Mouse (Mus musculus) adrenal gland, postnatal 36 days (tissue): Measurements from ENCODE around the gene Map2k1. TPM values are rescaled to one million over a fixed set of nuclear protein-coding genes. Genes with fewer than 3 reads are reported as not detected.
A peak's percentile ranks its signal among the peaks of the same experiment; 100 is the strongest.

Experiments
- DNase-seq, 2 experiments: peaks; one replicate each; pipeline ENCODE4 v3.0.0; 2021; ENCODE audit warnings: mixed read lengths in 1 of 2
- total RNA-seq, 2 experiments: library from RNA; stranded (reverse); gene quantifications; 2 replicates each; pipeline ENCODE4 v1.2.3; 2021

Map2k1 gene
- total RNA-seq, 2 experiments from 2014 or later: 80.4 to 91.1 TPM

DNA sequence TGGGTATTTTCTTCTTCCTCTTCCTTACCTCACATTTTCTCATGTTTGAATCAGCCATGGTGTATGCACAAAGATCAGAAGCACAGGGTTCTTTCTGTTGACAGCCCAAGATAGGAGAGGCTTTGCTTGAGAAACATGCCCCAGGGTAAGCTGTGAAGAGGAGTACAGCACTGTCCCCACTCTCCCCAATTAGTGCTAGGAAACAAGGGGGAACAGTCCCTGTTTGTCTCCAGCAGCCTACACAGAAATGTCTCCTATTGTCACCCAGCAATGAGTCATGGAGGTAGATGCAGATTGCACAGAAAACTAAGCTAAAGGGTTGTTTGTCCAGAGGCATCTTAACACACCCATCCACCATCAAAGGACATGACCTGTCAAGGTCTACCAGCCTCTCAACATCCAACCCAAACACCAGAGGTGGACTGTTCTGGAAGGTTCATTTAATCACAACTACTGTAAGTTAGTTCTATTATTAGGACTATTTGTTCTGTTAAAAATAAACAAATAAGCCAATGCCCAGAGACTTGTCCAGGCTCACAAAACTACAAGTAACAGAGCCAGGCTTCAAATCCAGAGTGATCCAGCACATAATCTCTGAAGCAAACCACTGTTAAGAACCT lies 3.2 kb downstream of the Map2k1 start:
- DNase-seq: no peak

GRCm38 (mm10) chr9:64249371-64249770 lies 4.1 kb downstream of the Map2k1 start:
- DNase-seq: no peak

DNA sequence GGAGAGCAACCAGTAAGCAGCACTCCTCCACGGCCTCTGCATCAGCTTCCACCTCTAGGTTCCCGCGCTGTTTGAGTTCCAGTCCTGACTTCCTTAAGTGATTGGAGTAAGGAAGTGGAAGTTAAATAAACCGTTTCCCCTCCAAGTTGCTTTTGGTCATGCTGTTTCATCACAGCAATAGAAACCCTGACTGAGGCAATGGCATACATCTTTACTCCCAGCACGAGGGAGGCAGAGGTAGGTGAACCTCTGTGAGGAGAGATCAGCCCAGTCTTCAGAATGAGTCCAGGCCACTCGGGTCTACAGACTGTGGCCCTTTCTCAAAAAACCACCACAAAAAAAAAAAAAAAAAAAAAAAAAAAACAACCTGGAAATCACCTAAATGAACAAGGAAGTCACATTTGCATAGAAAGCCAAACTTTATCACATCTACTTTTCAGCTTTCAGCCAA lies 11.0 kb downstream of the Map2k1 start:
- DNase-seq: peak in 1 of 2 experiments; percentile 5

- peak in 1 of 2 experiments; percentile 14 for DNase-seq
Measured at GRCm38 (mm10) chr9:64240681-64241080, 12.8 kb downstream of the Map2k1 start.

DNA sequence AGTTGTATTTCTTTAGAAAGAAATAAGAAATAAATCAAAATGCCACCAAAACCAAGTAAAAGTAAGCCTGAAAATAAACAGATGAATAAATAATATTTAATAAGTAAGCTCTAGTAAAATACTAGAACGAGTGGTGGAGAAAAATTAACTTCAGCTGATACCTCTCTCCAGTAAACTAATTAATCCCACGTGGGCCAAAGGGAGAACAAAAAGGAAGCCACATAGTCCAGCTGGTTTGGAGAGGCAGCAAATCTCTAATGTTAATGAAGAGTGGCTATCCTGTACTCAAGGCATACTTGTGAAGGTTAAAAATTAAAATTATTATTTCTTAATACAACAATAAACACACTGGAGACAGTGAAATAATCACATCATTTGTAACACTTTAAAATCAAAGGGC lies 13.3 kb downstream of the Map2k1 start:
- no peak for DNase-seq

GRCm38 (mm10) chr9:64236056-64236455 lies 17.4 kb downstream of the Map2k1 start:
- no peak for DNase-seq

GRCm38 (mm10) chr9:64234768-64235435 lies 18.5 kb downstream of the Map2k1 start, which contains the start of gene Uchl4:
Uchl4 (plus strand) TSS chr9:64235201.
- DNase-seq: no peak

GRCm38 (mm10) chr9:64233656-64234055 lies 19.8 kb downstream of the Map2k1 start:
- no peak for DNase-seq

DNA sequence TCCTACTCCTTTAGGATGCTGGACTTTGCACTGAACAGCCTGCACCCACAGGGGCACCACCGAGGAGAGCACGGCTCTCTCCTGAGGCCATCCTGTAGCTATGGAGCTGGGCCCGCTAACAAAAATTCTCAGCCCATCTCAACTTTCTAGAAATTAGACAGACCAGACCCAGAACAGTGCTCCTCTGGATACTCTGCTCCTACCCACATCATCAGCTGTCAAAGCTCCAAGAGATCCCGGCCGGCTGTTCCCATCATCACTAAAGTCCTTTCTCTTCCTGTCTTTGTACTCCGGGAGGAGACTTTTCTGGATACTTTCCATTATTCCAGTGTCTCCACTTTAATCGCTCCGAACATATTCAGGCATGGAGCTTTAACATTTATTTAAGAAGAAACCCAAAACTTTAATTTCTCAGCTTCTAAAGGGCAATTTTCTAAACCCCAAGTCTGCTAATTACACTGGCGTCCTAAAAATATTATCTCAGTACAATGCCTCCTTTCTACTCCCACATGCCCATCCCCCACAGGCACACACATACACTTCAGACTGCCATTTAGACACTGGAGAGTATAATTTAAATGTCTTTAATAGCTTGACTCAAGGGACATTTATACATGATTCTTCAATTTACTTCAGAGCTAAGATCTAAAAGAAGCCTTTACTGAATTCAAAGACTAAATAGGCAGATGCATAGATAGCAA lies 21.0 kb downstream of the Map2k1 start:
- peak in 1 of 2 experiments; percentile 10 for DNase-seq

DNA sequence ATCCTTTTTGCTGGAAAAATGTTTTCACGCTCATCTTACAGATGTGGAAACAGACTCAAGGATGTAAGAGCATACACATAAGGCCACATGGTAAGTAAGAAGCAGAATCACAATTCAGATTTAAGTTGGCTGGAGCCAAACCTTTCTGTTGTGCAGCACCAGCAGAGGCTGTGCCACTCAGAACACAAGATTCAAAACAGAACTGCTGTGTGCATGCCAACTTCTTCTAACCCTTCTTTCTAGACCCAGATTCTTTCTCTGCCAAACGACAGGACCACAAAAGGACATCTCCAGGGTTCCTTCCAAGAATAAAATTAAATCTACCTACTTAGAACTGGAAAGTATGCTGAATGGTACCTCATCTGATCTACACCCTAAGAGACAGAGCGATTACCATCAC lies 21.8 kb downstream of the Map2k1 start:
- DNase-seq: no peak

DNA sequence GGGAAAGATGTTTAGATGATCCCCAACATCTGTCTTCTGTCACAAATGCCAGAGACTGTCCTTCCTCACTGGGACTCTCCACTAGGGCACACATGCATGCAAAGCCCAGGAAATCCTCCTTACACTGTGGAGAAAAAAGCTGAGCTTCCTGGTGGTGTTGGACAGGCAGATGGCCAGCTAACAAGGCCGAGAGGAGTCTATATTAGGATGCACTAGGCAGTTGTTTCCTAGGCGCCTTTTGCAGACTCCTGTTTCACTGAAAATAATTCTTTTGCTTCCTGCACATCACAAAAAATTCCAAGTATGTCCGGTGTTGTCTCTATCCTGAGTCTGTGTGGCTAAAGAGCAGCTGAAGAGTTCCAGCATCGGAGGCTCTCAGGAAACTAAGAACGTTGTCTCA lies 22.3 kb downstream of the Map2k1 start:
- DNase-seq: peak in 1 of 2 experiments; percentile 7

- no peak for DNase-seq
Measured at GRCm38 (mm10) chr9:64228972-64229371, 24.5 kb downstream of the Map2k1 start.

DNA sequence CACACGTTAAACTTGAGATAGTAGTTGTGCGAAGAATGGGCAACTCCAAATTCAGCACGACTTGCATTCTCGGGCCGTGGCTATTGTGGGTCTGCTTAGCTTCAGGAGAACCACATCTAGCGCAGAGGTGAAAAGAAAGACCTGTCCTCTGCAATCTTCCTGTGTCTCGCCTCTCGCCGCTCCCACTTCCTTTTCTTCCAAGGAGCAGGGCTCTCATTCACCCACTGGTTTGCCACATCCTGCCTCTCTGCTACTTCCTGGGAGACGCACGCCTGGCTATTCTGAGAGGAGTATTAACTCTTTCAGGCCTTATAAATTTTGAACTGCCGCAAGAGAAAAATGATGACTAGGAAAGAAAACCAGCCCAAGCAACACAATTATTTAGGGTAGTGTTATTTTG lies 25.7 kb downstream of the Map2k1 start:
- no peak for DNase-seq

GRCm38 (mm10) chr9:64225805-64226204 lies 27.6 kb downstream of the Map2k1 start:
- DNase-seq: no peak

GRCm38 (mm10) chr9:64222098-64222497 lies 31.3 kb downstream of the Map2k1 start:
- DNase-seq: no peak

- DNase-seq: no peak
Measured at GRCm38 (mm10) chr9:64221480-64221879, 32.0 kb downstream of the Map2k1 start.

DNA sequence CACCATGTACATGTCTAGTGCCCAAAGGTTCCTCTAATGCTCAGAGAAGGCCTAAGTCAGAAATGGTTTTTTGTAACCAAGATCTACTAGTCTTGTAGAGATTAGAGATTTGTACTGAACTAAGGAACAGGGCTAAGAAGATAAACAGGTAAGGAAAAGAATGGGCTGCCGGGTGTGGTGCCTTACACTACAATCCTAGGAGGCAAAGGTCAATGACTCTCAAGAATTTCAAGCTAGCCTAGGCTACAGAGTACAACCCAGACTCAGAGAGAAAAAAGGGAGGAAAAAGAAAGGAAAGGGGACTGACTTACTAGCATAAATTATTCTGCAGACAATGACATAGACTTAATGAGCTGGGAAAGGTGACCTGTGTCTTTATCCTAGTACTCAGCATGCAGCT lies 32.8 kb downstream of the Map2k1 start:
- no peak for DNase-seq

DNA sequence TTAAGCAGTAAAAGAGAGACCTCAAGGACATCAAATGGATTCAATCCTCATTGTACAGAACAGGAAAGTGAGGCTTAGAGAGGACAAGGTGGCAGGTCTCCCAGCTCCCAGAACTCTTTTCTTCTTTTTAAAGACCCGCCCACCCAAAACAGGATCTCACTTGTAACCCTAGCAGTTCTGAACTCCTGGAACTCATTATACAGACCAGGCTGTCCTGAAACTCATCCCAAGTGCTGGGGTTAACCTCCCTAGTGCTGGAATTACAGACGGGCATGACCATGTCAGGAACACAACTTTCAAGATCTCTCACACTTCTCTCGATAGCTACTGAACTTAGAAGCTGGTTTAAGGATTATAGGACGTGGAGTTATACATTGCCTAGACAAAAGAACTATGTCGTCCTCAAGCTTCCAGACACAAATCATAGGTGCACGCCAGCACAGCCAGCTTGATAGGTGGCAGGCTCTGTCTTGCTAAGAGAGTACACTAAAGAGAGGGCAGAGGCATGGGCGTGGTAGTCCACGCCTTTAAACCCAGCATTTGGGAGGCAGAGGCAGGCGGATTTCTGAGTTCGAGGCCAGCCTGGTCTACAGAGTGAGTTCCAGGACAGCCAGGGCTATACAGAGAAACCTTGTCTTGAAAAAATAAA lies 33.5 kb downstream of the Map2k1 start:
- no peak for DNase-seq

DNA sequence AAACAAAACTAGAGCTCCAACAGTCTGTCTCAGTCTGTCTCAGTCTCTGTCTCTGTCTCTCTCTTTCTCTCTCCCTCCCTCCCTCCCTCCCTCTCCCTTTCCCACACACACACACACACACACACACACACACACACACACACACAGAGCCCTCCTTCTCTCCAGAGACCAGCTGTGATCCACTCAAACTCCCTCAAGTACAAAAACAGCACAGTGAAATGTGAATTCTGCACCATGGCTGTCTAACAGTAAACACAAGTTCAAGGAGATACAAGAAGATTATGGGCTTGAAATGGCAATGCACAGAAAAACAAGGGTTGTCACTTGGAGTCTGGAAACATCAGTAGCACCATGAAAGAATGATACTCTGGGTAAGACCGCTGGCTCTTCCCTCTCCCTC lies 34.1 kb downstream of the Map2k1 start:
- no peak for DNase-seq

GRCm38 (mm10) chr9:64217887-64218286 lies 35.5 kb downstream of the Map2k1 start:
- no peak for DNase-seq

DNA sequence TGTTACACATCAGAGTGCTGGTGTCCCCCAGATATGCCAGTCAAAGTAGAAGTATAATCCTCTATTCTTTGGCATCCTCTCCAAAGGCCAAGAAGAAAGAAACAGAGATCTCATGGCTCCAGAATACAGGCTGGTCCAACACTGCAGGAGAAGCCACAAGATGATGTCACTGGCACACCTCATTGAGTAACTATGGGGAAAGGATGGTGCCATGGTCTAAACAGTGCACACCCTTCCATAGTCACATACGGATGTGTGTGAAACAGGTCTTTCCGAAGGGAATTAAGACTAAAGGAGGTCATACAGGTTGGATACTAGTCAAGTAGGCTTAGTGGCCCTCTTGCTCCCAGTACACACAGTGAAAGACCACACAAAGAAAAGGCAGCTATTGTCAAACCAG lies 36.8 kb downstream of the Map2k1 start:
- DNase-seq: no peak

GRCm38 (mm10) chr9:64216090-64216489 lies 37.3 kb downstream of the Map2k1 start:
- DNase-seq: no peak

DNA sequence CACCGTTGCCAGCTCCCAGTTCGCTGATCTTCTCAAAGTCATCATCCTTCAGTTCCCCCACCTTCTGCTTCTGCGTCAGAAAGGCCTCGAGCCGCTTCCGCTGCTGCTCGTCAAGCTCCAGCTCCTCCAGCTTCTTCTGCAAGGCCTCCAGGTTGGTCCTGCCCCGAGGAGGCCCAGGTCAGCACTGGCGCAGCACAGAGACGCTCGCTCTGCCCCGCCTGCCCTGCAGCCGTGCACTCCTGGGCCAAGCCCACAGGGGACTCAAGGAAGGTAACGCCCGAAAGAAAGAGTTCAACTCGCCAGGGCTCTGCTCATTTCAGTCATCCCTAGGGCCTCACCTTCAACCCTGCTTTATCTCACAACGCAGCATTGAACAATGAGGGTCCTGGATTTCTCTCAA lies 39.0 kb downstream of the Map2k1 start:
- DNase-seq: no peak
